Mouse (Mus musculus): ENCODE data around the gene Yap1.

DNA sequence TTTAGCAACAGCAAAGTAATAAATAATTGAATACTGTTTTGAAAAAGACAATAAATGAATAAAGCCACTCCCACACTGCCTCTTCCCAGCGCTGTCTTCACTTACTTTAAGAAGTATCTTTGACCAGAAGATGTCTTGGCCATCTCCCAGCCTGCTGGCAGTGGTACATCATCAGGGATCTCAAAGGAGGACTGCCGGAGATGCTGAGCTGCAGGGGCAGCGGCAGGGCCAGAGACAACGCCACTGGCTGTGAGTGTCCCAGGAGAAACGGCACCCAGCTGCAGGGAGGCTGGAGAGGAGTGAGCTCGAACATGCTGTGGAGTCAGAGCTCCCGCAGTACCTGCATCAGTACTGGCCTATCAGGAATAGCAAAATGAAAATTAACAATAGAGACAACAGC, 3.0 kb downstream of the Yap1 start:
- TF ChIP-seq CTCF (IDR thresholded peaks at IDR 0.05; ENCODE audit: control insufficient read depth, insufficient read depth, low read length) (no peak), POLR2A (IDR thresholded peaks at IDR 0.05; ENCODE audit: borderline replicate concordance, control insufficient read depth, low read depth, low read length) (no peak)
